Mouse (Mus musculus) NIH3T3 (cell line): Measurements from ENCODE around the gene Hist1h4f.
"Not testable (repeated sequence)": the region's sequence is repeated elsewhere in the genome, so short reads cannot be mapped to it uniquely, and the experiment has no call there.

Source experiments
- DNase-seq: peaks from one replicate; pipeline ENCODE4 v3.0.0-alpha.2; 2012; ENCODE audit warnings: low read depth

Gene Hist1h4f

DNA sequence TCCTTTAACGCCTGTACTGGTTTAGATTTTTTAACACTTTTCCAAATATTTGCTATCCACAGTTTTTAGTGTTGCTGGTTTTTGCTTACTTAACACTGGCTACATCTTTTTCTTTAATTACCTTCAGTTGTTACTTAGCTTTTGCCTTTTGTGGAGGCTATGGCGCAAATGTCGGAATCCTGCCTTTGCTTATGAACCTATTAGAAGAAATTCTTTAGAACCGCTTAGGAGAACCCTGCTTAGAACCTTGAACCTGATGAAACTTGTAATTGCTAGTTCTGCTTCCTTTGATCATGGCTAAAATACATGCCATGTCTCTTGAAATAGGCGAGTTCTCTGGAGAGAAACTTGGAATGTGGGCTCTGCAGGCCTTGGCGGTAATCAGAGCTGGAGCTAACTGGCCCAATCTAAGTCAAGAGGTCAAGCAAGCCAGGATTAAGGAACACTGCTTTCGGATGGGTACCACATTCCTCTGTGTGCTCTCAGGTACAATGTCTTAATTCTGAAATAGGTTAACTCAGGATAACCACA is 25.0 kb upstream of the Hist1h4f start:
- DNase-seq, result peak; percentile 31

DNA sequence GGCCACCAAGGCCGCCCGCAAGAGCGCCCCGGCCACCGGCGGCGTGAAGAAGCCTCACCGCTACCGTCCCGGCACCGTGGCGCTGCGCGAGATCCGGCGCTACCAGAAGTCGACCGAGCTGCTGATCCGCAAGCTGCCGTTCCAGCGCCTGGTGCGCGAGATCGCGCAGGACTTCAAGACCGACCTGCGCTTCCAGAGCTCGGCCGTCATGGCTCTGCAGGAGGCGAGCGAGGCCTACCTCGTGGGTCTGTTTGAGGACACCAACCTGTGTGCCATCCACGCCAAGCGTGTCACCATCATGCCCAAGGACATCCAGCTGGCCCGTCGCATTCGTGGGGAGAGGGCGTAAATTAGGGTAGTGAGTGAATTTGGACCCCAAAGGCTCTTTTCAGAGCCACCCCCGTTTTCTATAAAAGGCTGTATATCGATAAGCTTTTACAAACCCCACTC is 24.4 kb upstream of the Hist1h4f start:
- DNase-seq, result not testable (repeated sequence)

DNA sequence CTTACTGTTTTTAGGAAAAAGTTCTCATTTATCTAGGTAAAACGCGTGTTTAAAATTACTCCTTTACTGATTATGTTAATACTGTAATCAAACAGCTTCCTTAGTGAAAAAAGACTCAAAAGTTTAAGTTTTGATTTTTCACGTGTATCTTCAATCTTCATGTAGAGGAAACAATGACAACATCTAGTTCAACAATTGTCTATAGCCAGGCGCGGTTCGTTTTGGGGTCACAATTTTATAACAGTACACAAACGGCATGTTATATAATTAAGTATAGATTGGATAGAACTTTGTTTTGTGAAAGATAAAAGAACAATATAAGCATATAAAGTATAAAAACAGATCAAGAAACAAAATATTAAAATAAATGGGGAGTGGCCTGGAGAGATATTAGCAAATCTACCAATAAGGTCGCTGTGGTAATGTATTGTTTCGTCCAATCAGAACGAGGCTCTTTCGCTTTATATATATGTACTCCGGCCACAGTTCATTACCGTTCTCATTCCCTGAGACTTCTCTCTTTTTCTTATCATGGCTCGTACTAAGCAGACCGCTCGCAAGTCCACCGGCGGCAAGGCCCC is 23.9 kb upstream of the Hist1h4f start, which contains the start of gene Hist1h3d:
Gene Hist1h3d, plus strand, starts transcription at position 493 of the 581 bp plus-strand sequence.
- peak; percentile 84 for DNase-seq

DNA sequence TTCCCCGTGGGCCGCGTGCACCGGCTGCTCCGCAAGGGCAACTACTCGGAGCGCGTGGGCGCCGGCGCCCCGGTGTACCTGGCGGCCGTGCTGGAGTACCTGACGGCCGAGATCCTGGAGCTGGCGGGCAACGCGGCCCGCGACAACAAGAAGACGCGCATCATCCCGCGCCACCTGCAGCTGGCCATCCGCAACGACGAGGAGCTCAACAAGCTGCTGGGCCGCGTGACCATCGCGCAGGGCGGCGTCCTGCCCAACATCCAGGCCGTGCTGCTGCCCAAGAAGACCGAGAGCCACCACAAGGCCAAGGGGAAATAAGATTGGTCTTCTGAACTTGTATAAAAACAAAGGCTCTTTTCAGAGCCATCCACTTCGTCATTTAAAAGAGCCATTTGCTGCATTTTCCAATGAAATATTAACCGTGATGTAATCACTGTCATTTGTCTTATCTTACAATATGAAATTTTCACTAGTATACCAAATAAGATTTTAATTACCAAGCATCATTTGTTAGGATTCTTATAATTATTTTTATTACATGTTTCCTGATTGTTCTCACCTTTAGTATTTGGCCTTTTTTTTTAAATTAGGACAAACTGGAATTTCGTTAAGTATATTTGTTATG is 23.2 kb upstream of the Hist1h4f start:
- DNase-seq, result not testable (repeated sequence)

DNA sequence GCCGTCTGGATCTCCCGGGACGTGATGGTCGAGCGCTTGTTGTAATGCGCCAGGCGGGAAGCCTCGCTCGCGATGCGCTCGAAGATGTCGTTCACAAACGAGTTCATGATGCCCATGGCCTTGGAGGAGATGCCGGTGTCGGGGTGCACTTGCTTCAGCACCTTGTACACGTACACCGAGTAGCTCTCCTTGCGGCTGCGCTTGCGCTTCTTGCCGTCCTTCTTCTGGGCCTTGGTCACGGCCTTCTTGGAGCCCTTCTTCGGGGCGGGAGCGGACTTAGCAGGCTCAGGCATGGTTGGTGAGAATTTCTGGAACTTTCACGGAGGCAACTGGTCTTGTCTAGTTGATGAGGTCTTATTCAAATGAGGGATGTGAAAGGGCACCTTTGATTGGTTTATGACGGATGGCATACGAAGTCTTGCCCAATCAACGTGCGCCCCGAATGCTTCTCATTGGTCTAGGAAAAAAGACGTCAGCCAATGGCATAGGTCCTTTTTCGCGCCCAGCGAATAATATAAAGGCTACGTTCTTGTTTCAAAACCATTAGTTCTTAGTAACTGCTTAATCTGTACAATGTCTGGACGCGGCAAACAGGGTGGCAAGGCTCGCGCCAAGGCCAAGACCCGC is 22.6 kb upstream of the Hist1h4f start, which contains the start of the genes Hist1h2bf and Hist1h2ad:
Gene Hist1h2bf, minus strand, starts transcription at position 299 of the 627 bp plus-strand sequence.
Gene Hist1h2ad, plus strand, starts transcription at position 484 of the 627 bp plus-strand sequence.
- DNase-seq, result peak; percentile 95

DNA sequence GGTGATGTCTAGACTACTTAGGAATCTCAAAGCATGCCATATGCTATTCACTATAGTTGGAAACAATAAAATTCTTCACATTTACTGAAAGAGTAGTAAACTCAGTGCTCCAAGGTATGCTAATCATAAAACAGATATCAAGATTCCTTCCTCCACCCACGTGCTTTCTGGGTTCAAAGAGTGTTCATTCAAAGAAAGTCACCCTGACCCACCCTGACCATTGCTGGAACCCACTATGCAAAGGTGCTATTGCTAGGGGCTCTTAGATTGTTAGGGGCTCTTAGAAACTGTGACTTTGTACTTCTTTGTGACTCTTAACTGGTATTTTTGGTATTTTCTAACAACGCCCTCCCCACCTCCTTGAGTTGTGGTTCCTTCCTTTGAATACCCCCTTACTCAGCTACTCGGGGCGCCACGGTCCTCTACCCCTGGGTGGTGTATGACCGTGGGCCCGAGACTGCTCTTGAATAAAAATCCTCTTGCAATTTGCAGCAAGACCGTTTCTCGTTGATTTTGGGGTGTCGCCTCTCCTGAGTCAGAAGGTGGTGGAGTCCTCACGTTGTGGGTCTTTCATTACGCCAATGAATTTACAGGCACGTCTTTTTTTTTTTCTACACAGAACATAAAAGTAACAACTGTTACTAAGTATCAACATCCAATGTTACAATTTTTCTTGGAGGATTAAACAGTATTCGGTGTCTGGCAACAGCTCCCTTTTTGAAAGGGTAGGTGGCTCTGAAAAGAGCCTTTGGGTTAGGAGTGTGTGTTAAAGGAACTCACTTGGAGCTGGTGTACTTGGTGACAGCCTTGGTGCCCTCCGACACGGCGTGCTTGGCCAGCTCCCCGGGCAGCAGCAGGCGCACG is 21.8 kb upstream of the Hist1h4f start:
- DNase-seq, result not testable (repeated sequence)

DNA sequence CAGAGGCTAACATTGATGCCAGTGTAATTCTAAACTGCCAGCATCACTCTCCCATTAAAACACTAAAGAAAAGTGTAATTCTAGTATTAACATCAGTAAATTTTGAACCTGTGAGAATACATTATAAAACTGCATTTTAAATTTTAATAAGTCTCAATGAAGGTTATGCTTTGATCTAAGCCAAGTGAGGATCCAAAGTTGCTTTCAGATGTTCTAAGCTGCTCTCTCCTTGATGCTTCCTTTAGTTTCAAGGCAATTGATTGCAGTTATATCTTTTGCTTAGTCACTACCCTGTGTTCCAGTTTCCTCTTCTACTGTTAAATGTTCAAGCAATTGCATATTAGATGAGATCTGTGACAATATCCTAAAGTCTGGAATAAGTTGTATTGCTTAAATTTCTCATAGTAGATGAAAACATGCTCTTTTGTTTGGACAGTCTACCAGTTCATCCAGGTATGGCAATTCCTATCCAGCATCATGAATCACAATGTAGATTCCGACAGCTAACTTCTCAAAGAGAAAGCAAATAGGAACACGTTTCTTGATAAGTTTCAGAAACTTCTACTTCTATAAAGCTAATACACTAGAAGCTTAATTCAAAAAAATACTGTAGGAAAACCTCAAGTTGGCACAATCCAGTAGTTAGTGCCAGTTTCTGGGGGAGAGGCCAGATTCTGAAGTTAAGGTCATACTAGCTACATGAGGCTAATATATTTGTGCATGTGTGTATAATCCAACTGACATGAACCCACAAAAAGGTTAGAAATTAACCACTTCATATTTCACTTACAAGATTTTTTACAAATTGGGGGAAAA is 21.0 kb upstream of the Hist1h4f start:
- no peak for DNase-seq

DNA sequence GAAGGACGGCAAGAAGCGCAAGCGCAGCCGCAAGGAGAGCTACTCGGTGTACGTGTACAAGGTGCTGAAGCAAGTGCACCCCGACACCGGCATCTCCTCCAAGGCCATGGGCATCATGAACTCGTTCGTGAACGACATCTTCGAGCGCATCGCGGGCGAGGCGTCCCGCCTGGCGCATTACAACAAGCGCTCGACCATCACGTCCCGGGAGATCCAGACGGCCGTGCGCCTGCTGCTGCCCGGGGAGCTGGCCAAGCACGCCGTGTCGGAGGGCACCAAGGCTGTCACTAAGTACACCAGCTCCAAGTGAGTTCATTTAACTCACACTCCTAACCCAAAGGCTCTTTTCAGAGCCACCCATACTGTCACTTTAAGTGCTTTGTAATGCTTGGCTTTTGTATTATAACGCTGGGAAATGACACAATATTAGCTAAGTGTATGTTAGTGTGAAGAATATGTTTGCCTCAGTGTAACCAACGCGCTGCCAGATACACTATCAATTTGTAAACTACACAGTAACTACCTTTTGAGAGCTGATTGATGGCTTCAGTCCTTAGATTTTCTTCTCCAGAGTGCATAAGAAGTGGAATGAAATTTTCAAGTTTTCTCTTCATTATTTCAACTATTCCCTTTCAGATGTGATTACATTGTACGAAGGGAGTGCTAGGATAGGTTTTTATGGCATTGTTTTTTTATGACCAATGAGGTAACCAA is 20.2 kb upstream of the Hist1h4f start:
- DNase-seq, result not testable (repeated sequence)

DNA sequence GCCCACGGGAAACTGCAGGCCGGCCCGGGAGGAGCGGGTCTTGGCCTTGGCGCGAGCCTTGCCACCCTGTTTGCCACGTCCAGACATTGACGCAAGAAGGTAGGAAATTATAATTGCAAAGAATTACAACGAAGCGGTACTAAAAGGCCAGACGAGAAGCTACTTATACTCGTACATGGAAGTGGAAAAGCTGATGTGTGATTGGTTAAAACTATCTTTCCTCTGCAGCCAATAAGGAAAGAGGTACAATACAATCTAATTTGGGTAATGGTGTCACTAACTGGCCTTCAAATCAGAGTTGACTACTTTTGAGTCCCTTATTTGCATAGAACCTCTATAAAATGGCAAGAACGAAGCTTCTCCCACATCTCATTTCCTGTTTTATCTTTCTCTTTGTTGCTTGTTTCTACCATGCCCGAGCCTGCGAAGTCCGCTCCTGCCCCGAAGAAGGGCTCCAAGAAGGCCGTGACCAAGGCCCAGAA is 19.6 kb upstream of the Hist1h4f start, which contains the start of the genes Hist1h2ae and Hist1h2bg:
Gene Hist1h2ae, minus strand, starts transcription at position 199 of the 482 bp plus-strand sequence.
Gene Hist1h2bg, plus strand, starts transcription at position 375 of the 482 bp plus-strand sequence.
- DNase-seq, result peak; percentile 84

DNA sequence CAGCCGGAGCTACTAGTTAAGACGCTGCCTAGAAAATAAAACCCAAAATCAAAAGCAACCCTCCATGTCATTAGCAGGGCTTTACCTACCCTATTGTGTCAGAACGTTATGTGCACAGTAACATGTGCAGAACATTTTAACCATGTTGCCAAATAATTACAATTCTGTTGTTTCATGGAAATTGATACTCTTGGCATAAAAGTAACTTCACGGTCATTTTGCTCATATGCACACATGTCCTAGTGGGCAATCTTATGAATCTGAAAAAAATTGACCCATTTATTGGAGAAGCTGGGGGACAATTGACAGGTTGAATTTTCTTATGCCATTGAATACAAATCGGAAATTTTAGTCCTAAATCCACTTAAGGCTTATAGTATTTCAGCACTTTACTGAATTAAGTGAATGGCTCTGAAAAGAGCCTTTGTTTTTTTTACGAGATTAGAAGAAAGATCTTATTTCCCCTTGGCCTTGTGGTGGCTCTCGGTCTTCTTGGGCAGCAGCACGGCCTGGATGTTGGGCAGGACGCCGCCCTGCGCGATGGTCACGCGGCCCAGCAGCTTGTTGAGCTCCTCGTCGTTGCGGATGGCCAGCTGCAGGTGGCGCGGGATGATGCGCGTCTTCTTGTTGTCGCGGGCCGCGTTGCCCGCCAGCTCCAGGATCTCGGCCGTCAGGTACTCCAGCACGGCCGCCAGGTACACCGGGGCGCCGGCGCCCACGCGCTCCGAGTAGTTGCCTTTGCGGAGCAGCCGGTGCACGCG is 19.0 kb upstream of the Hist1h4f start:
- DNase-seq, result not testable (repeated sequence)

DNA sequence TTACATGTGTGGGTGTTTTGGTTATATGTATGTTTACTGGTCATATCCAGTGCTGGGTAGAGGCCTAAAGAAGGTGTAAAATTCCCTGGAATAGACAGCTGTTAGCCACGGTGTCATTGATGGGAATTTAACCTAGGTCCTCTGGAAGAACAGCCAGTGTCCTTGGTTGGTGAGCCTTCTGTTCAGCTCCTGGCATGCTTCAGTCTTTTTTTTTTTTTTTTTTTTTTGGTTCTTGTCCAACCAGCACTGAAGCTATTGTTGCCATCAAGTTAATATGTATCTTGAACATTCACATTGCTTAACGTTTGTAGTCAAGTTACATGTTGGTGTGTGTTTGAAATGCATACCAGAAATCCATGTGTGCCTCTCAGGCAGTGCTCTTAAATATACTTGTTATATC is 13.0 kb upstream of the Hist1h4f start:
- no peak for DNase-seq

DNA sequence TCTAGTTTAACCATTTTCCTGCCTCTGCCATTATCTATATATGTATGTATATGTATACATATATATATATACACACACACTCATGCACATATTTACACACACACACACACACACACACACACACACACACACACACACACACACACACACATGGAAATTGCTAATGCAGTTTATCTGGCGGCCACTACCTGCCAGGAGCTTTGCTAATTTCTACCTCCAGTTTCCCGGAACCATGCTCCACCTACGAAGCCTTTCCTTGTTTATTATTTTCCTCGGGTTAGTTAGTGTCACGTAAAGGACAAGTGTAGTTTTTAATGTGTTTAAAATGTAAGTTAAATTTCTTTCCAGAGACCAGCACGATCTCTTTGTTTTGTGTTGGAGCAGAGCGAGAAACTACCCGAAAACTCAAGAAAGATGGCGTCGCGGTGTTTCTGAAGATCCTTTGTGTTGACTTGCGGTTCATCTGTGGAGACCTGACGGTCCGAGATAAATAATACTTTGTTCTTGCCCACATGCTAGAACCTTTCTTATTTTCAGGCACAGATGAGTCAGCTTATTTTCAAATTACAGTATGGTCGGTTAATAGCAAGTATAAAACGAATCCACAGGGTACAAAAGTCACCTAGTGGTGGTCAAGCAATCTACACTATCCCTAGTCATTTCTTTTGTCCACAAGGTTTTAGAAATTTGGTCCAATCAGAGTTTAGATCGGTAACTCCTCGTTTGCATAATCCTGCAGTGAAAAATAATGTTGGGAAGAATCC is 11.4 kb upstream of the Hist1h4f start:
- DNase-seq, result peak; percentile 70

DNA sequence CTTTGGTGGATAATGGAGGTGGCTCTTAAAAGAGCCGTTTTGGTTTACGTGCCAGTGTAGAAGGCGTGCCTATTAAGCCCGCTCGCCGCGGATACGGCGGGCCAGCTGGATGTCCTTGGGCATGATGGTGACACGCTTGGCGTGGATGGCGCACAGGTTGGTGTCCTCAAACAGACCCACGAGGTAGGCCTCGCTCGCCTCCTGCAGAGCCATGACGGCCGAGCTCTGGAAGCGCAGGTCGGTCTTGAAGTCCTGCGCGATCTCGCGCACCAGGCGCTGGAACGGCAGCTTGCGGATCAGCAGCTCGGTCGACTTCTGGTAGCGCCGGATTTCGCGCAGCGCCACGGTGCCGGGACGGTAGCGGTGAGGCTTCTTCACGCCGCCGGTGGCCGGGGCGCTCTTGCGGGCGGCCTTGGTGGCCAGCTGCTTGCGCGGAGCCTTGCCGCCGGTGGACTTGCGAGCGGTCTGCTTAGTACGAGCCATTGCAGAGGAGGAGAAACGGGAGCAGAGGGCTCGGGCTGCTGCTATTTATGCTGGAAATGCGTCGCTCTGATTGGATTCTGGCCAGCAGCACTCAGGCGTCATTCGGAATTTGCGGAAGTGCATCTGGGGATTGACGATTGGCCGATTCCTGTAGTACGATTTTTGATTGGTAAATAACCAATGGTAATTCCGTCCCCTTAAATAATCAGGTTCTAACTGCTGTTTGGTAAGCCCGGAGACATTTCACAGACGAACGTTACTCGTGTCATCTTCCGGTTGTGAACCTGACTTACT is 10.6 kb upstream of the Hist1h4f start, which contains the start of gene Hist1h3e:
Gene Hist1h3e, minus strand, starts transcription at position 487 of the 777 bp plus-strand sequence.
- DNase-seq, result peak; percentile 95

DNA sequence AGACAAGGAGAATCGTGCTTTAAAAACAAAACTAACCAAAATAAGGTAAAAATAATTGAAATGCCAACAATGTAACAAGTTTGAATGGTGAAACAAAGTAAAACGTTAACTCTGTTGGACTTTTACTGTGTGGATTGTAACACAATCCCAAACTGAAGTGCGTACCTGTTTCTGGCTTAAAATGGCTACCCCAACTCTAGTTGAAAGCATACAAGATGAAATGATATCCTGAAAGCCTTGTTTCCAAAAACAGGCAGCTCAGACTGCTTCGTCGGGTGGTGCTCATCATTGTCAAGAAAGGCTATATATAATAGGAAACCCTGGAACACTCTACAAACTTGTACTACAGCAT is 10.1 kb upstream of the Hist1h4f start:
- DNase-seq, result not testable (repeated sequence)

DNA sequence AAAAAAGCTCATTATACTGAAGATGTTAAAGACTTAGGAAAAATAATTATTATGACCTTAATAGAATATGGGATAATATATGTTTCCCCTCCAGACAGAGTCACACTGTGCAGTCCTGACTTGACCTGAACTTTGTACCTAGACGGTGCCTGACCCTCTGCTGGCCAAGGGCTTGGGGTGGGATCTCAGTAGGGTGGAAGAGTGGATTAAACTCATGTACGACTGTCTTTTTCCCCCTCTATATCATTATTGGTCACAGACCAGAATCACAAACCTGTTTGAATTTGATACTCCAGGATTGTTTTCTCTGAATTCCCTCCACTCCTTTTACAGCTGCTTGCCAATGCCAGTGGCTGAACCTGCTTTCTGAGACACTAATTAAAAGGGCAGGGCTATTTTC is 9.3 kb upstream of the Hist1h4f start:
- DNase-seq, result not testable (repeated sequence)

DNA sequence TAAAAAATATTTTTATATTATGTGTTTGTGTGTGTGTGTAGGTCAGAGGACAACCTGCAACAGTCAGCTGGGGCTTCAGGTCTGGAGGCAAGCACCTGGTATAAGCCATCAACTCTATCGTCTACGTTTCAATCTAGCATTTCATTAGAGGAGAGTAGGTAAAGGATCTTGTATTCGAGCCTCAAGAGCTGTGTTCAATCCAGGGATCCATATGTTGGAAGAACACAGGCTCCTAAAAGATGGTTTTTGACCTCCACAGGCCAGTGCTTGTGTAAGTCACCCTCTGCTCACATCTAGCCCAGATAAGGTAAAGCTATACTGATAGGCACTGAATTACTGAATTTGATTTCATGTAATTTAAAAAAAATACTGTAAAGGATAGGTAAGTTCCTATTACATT is 5.5 kb upstream of the Hist1h4f start:
- DNase-seq, result no peak

DNA sequence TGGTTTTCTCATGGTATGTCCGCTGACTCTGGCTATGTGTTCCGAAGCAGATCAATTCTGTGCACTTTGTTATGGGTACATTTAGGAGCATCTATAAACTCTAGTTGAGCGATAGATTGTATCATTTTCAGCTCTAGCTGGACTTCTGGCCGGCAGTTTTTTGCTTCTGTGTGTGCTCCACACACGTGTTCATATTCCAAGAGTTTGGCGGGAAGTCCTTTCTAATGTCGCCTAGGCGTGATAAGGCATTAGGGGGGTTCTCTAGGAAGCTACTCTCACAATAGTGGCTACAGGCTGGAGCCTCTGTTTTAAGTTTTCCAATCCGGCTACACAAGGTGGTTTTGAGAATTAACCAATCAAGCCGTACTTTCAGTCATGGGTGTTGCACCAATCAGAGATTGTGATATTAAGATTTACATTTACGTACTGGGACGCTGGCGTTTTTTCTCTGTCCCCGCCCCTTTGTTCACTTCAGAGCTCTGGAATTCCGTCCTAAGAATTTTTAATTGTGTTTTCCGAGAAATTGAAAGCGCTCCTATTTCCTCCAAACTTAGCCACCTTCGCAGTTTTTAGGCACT is 4.5 kb upstream of the Hist1h4f start:
- peak; percentile 90 for DNase-seq
